Mouse (Mus musculus) olfactory bulb, adult 2 months (tissue): ENCODE measurements at regions not wholly inside any gene's neighbourhood (a gene's known extent, or its start where the extent isn't known, plus 50 kb on each side); places are given as distances from the start of the nearest gene placed in this dataset.

Experiments
- H3K27ac ChIP-seq: fragments of 200-500 bp; 2 replicates; pipeline ENCODE4 v1.5.1; 2012; ENCODE audit warnings: low read depth, low read length; ENCODE audit not compliant: insufficient read depth
- H3K4me1 ChIP-seq: fragments of 200-500 bp; 2 replicates; pipeline ENCODE4 v1.6.1; 2012; ENCODE audit warnings: low read length; ENCODE audit not compliant: control insufficient read depth, insufficient read depth
- H3K4me3 ChIP-seq: fragments of 200-500 bp; 2 replicates; pipeline ENCODE4 v1.5.1; 2012; ENCODE audit warnings: mild to moderate bottlenecking, low read depth, low read length, moderate library complexity; ENCODE audit not compliant: insufficient read depth
- CTCF ChIP-seq: fragments of 200-500 bp; IDR thresholded peaks from 2 replicates; pipeline ENCODE4 v1.5.1; 2012; ENCODE audit warnings: low read depth, mild to moderate bottlenecking, low read length, moderate library complexity; ENCODE audit not compliant: insufficient read depth
- POLR2A ChIP-seq: fragments of 200-500 bp; IDR thresholded peaks from 2 replicates; pipeline ENCODE4 v1.6.1; 2012; ENCODE audit warnings: mild to moderate bottlenecking, low read depth, low read length, moderate library complexity; ENCODE audit not compliant: insufficient read depth
- WGBS: fragments of 180-500 bp; shearing (Covaris S2); methylation state at CpG from one replicate; pipeline ENCODE4 v1.1.7; 2018; 5-methylcytosine and 5-hydroxymethylcytosine counted together

- no peak for TF ChIP-seq POLR2A
- TF ChIP-seq CTCF: no peak
- Histone ChIP-seq H3K4me1 (no peaks in the 10 kb centered on the region), H3K4me3 (no peak overlapping the region), H3K27ac (no peak overlapping the region)
- 60% methylated on average over 10 of the region's 10 CpGs for WGBS
These were observed 233.2 kb upstream of the Robo2 start for GRCm38 (mm10) chr16:74644750-74645366.

- Histone ChIP-seq H3K4me3 (no peak overlapping the region), H3K4me1 (no peaks in the 10 kb centered on the region), H3K27ac (no peak overlapping the region)
- WGBS: 92% methylated on average over 7 of the region's 7 CpGs
- no peak for TF ChIP-seq CTCF
- TF ChIP-seq POLR2A: no peak
These were observed 228.2 kb upstream of the Robo2 start for GRCm38 (mm10) chr16:74639805-74640204.

- H3K27ac ChIP-seq: no peak overlapping the region
- H3K4me1 ChIP-seq: no peaks in the 10 kb centered on the region
- 83% methylated on average over 5 of the region's 5 CpGs for WGBS
- TF ChIP-seq POLR2A (no peak), CTCF (no peak)
- no peak overlapping the region for H3K4me3 ChIP-seq
These were observed 226.0 kb upstream of the Robo2 start for GRCm38 (mm10) chr16:74637638-74638037.

GRCm38 (mm10) chr16:74625783-74626182 lies 214.2 kb upstream of the Robo2 start:
- TF ChIP-seq POLR2A (no peak), CTCF (no peak)
- no peak overlapping the region for H3K27ac ChIP-seq
- 84% methylated on average over 2 of the region's 2 CpGs for WGBS
- no peaks in the 10 kb centered on the region for H3K4me1 ChIP-seq
- no peak overlapping the region for H3K4me3 ChIP-seq

- H3K4me1 ChIP-seq: no peaks in the 10 kb centered on the region
- TF ChIP-seq CTCF (no peak), POLR2A (no peak)
- WGBS: 23% methylated on average over 4 of the region's 4 CpGs
- H3K4me3 ChIP-seq: no peak overlapping the region
- no peak overlapping the region for H3K27ac ChIP-seq
These were observed 200.4 kb upstream of the Robo2 start for GRCm38 (mm10) chr16:74612072-74612471.

GRCm38 (mm10) chr16:74609564-74609963 lies 197.9 kb upstream of the Robo2 start:
- no peaks in the 10 kb centered on the region for H3K4me1 ChIP-seq
- WGBS: 73% methylated on average over 4 of the region's 4 CpGs
- no peak overlapping the region for H3K4me3 ChIP-seq
- H3K27ac ChIP-seq: no peak overlapping the region
- TF ChIP-seq CTCF (no peak), POLR2A (no peak)

- no peak overlapping the region for H3K27ac ChIP-seq
- no peak overlapping the region for H3K4me3 ChIP-seq
- TF ChIP-seq POLR2A: no peak
- no peak for TF ChIP-seq CTCF
- H3K4me1 ChIP-seq: no peaks in the 10 kb centered on the region
- WGBS: 64% methylated on average over 1 of the region's 1 CpGs
These were observed 186.7 kb upstream of the Robo2 start for GRCm38 (mm10) chr16:74598361-74598760.

- Histone ChIP-seq H3K27ac (no peak overlapping the region), H3K4me3 (no peak overlapping the region), H3K4me1 (no peaks in the 10 kb centered on the region)
- no peak for TF ChIP-seq CTCF
- TF ChIP-seq POLR2A: no peak
- 65% methylated on average over 4 of the region's 4 CpGs for WGBS
These were observed 186.2 kb upstream of the Robo2 start for GRCm38 (mm10) chr16:74597735-74598340.

GRCm38 (mm10) chr16:74591896-74592295 lies 180.3 kb upstream of the Robo2 start:
- Histone ChIP-seq H3K4me1 (no peaks in the 10 kb centered on the region), H3K4me3 (no peak overlapping the region), H3K27ac (no peak overlapping the region)
- 89% methylated on average over 4 of the region's 4 CpGs for WGBS
- no peak for TF ChIP-seq CTCF
- TF ChIP-seq POLR2A: no peak
